Mouse (Mus musculus): ENCODE data around the gene Nek2. TPM values are rescaled to one million over a fixed set of nuclear protein-coding genes. Genes with fewer than 3 reads are reported as not detected.

Nek2 gene
- polyA plus RNA-seq, 1 experiment from 2014 or later, result 14.7 TPM

DNA sequence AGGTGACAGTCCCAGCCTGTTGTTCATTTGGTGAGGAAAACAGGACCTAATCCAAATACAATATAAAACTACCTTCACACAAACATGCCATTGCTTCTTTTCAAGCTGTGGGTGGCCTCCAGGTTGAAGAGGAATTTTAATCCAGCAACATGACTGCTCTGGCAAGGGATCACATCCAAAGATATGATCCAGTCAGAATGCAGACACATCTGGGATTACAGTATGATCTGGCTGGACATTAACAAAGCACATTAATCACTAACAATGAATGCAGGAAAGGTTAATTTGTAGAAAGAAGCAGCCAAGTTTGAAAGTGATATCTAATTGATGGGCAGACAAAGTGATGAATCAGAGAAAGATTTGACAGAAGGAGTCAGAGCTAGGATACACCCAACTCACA, 36.9 kb downstream of the Nek2 start:
- ATAC-seq (no peak), DNase-seq (no peak)
- H3K27me3 ChIP-seq (ENCODE audit: insufficient read depth, low read length), result no peaks in the 10 kb centered on the region
- H3K4me2 ChIP-seq (ENCODE audit: low read depth, low read length), result no peak overlapping the region
- peaks cover 14% of the 10 kb centered on the region; the same call in 1 of the 2 replicates for H3K4me1 ChIP-seq (ENCODE audit: insufficient read depth)
- H3K27ac ChIP-seq (ENCODE audit: low read depth), result no peak overlapping the region
- no peak overlapping the region for H3K9ac ChIP-seq (replicated peaks)
- H3K36me3 ChIP-seq (replicated peaks; ENCODE audit: insufficient read depth, low read length), result no peaks in the 10 kb centered on the region
- TF ChIP-seq EP300 (IDR thresholded peaks at IDR 0.05; ENCODE audit: low read depth) (no peak), CTCF (IDR thresholded peaks at IDR 0.05; ENCODE audit: low read depth) (no peak)
- H3K9me3 ChIP-seq (ENCODE audit: low read length), result no peaks in the 10 kb centered on the region
- H3K4me3 ChIP-seq (ENCODE audit: low read depth, low read length), result no peak overlapping the region

DNA sequence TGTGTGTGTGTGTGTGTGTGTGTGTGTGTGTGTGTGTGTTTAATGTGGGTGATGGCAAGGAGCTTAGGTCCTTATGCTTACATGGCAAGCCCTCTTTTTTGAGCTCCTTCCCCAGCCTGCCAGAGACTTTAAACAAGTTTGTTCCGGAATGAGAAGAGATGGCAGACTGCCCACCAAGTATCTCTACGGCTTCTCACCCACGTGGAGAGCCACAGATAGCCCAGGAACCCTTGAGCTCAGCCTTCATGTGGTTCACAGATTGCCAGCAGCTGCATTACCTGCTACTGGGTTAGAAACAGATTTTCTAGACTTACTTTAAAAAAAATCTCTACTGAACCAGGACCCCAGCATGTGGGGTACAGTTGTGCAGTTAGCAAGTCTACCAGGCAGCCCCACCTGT, 38.6 kb downstream of the Nek2 start:
- no peak for TF ChIP-seq CTCF (IDR thresholded peaks at IDR 0.05; ENCODE audit: low read depth)
- no peak for TF ChIP-seq EP300 (IDR thresholded peaks at IDR 0.05; ENCODE audit: low read depth)
- WGBS (ENCODE audit: insufficient replicate concordance), result 69% methylated on average over 3 of the region's 3 CpGs
- H3K4me1 ChIP-seq (ENCODE audit: insufficient read depth), result peaks cover 10% of the 10 kb centered on the region; the same call in 1 of the 2 replicates
- H3K4me3 ChIP-seq (ENCODE audit: low read depth, low read length), result no peak overlapping the region
- DNase-seq (no peak), ATAC-seq (no peak)
- no peak overlapping the region for H3K9ac ChIP-seq (replicated peaks)
- H3K27ac ChIP-seq (ENCODE audit: low read depth), result no peak overlapping the region
- H3K4me2 ChIP-seq (ENCODE audit: low read depth, low read length), result no peak overlapping the region
- H3K27me3 ChIP-seq (ENCODE audit: insufficient read depth, low read length), result no peaks in the 10 kb centered on the region
- no peaks in the 10 kb centered on the region for H3K9me3 ChIP-seq (ENCODE audit: low read length)
- no peaks in the 10 kb centered on the region for H3K36me3 ChIP-seq (replicated peaks; ENCODE audit: insufficient read depth, low read length)

DNA sequence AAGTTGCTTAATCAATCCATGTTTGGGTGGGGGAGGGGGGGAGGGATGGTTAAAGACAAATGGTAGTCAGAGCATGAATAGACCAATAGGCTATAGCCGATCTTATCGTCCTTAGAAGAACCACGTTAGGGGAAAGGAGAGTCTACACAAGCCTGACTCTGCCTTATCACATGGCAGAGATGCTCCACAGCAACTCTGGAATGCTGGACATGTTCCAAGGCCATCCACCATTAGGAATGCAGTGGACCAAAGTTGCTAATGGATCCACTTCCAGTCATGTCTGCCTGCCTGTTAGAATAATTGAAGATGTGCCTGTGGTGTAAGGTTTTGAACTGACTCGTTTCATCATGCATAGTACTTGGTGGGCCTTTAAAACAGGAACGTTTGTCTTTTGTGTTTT, 40.0 kb downstream of the Nek2 start:
- Histone ChIP-seq H3K9ac (replicated peaks) (no peak overlapping the region), H3K36me3 (replicated peaks; ENCODE audit: insufficient read depth, low read length) (no peaks in the 10 kb centered on the region), H3K27me3 (ENCODE audit: insufficient read depth, low read length) (no peaks in the 10 kb centered on the region), H3K4me3 (ENCODE audit: low read depth, low read length) (no peak overlapping the region), H3K9me3 (ENCODE audit: low read length) (no peaks in the 10 kb centered on the region), H3K27ac (ENCODE audit: low read depth) (no peak overlapping the region), H3K4me1 (ENCODE audit: insufficient read depth) (no peaks in the 10 kb centered on the region), H3K4me2 (ENCODE audit: low read depth, low read length) (no peak overlapping the region)
- ATAC-seq (no peak), DNase-seq (no peak)
- TF ChIP-seq EP300 (IDR thresholded peaks at IDR 0.05; ENCODE audit: low read depth) (no peak), CTCF (IDR thresholded peaks at IDR 0.05; ENCODE audit: low read depth) (no peak)
- 62% methylated on average over 5 of the region's 5 CpGs for WGBS (ENCODE audit: insufficient replicate concordance)

DNA sequence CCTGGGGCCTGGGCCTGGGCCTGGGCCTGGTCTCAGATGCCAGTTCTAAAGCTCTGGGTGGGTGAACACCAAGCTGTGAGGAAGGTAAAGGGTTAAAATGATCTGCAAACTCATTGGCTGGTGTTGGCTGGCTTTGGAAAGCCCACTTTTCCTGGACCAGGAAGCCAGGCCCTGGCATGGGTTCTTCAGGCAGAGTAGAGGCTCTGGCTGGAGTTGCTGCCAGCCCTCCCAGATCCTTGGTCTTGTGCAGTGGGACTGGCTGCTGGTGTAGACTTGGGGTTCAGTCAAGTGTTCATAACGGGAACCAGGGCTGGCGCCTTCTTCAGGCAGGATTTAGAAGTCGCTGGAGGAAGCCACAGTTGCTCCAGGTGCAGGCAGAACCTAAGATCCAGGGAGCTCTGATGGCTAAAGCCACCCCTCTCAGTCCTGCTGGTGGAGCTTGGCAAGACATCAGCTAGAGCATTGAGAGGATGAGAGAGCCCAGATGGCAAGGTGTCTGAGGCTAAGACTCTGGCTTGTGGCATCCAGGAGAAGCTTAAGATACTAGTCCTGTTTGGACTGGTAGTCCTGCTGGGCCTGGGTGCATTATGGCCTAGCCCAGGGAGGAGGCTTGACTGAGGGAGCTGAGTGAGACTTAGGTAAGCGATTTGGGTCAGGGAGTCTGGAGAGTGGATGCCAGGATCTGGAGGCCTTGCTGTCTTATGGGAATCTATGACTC, 42.7 kb downstream of the Nek2 start:
- H3K9me3 ChIP-seq (ENCODE audit: low read length), result no peaks in the 10 kb centered on the region
- ATAC-seq, result no peak
- WGBS (ENCODE audit: insufficient replicate concordance), result 62% methylated on average over 4 of the region's 4 CpGs
- DNase-seq, result no peak
- no peak overlapping the region for H3K9ac ChIP-seq (replicated peaks)
- H3K4me2 ChIP-seq (ENCODE audit: low read depth, low read length), result no peak overlapping the region
- H3K27ac ChIP-seq (ENCODE audit: low read depth), result no peak overlapping the region
- no peaks in the 10 kb centered on the region for H3K4me1 ChIP-seq (ENCODE audit: insufficient read depth)
- no peak for TF ChIP-seq EP300 (IDR thresholded peaks at IDR 0.05; ENCODE audit: low read depth)
- no peak for TF ChIP-seq CTCF (IDR thresholded peaks at IDR 0.05; ENCODE audit: low read depth)
- no peaks in the 10 kb centered on the region for H3K36me3 ChIP-seq (replicated peaks; ENCODE audit: insufficient read depth, low read length)
- H3K27me3 ChIP-seq (ENCODE audit: insufficient read depth, low read length), result no peaks in the 10 kb centered on the region
- H3K4me3 ChIP-seq (ENCODE audit: low read depth, low read length), result no peak overlapping the region

DNA sequence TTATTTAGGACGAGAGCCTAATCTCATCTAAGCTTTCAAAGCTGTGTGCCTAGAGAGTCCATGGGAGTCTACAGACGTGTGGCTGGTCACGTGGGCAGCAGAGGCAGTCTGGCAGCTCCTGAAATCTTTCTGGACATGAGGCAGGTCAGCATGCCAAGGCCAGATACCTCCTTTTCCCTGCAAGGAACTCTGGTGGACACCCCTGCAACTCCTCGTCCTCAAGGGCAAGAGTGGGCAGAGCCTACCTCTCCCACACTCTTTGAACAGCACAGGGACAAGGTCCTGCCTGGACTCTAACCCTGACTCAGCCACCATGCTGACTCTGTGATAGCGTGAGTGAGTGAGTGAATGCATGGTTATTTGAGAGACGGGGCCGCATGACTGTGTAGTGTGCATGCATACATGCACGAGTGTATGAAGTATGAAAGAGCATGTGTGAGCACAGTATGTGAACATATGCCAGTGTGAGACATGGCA, 43.3 kb downstream of the Nek2 start:
- no peaks in the 10 kb centered on the region for H3K9me3 ChIP-seq (ENCODE audit: low read length)
- H3K9ac ChIP-seq (replicated peaks), result no peak overlapping the region
- DNase-seq, result no peak
- TF ChIP-seq EP300 (IDR thresholded peaks at IDR 0.05; ENCODE audit: low read depth) (no peak), CTCF (IDR thresholded peaks at IDR 0.05; ENCODE audit: low read depth) (no peak)
- H3K4me1 ChIP-seq (ENCODE audit: insufficient read depth), result no peaks in the 10 kb centered on the region
- ATAC-seq, result no peak
- 73% methylated on average over 8 of the region's 8 CpGs for WGBS (ENCODE audit: insufficient replicate concordance)
- no peaks in the 10 kb centered on the region for H3K27me3 ChIP-seq (ENCODE audit: insufficient read depth, low read length)
- no peaks in the 10 kb centered on the region for H3K36me3 ChIP-seq (replicated peaks; ENCODE audit: insufficient read depth, low read length)
- H3K4me2 ChIP-seq (ENCODE audit: low read depth, low read length), result no peak overlapping the region
- no peak overlapping the region for H3K27ac ChIP-seq (ENCODE audit: low read depth)
- H3K4me3 ChIP-seq (ENCODE audit: low read depth, low read length), result no peak overlapping the region

DNA sequence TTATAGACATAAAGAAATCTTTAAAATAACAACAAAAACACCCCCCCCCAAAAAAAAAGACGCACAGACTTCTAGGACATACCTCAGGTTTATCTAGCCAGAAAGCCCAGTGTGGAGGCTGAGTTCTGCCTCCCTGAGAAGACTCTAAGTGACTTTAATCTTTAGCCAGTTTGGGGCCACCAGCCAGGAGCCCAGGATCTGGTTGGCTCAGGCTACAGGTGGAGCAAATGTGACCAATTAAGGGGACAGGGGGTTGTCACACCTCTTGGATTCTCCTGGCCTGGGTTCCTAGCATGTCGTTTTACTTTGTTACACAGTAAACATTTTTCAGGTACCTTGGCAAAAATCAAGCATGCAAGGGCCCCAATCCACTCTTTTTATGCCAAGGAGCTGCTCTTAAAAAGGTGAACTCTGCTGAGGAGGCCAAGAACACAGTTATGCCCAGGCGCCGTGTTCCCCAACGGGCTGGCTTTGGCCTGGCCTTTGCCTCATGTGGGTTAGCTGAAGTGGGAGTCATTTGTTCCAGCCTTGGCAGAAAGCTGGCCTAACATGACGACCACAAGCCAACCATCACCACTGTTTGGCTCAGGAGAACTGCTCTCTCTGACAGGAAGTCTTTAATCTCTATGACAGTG, 50.9 kb downstream of the Nek2 start:
- 70% methylated on average over 6 of the region's 6 CpGs for WGBS (ENCODE audit: insufficient replicate concordance)
- H3K36me3 ChIP-seq (replicated peaks; ENCODE audit: insufficient read depth, low read length), result no peaks in the 10 kb centered on the region
- H3K9me3 ChIP-seq (ENCODE audit: low read length), result no peaks in the 10 kb centered on the region
- no peak overlapping the region for H3K4me3 ChIP-seq (ENCODE audit: low read depth, low read length)
- TF ChIP-seq CTCF (IDR thresholded peaks at IDR 0.05; ENCODE audit: low read depth) (no peak), EP300 (IDR thresholded peaks at IDR 0.05; ENCODE audit: low read depth) (no peak)
- DNase-seq (no peak), ATAC-seq (no peak)
- H3K4me1 ChIP-seq (ENCODE audit: insufficient read depth), result peaks cover 13% of the 10 kb centered on the region
- H3K27me3 ChIP-seq (ENCODE audit: insufficient read depth, low read length), result no peaks in the 10 kb centered on the region
- no peak overlapping the region for H3K27ac ChIP-seq (ENCODE audit: low read depth)
- H3K4me2 ChIP-seq (ENCODE audit: low read depth, low read length), result no peak overlapping the region
- H3K9ac ChIP-seq (replicated peaks), result no peak overlapping the region
